Mouse (Mus musculus) olfactory bulb, adult 2 months (tissue): ENCODE data around the gene Fam102a. TPM values are rescaled to one million over a fixed set of nuclear protein-coding genes. Genes with fewer than 3 reads are reported as not detected.

Source experiments
- H3K27ac ChIP-seq: fragments of 200-500 bp; 2 replicates; pipeline ENCODE4 v1.5.1; 2012; ENCODE audit warnings: low read depth, low read length; ENCODE audit not compliant: insufficient read depth
- H3K4me1 ChIP-seq: fragments of 200-500 bp; 2 replicates; pipeline ENCODE4 v1.6.1; 2012; ENCODE audit warnings: low read length; ENCODE audit not compliant: control insufficient read depth, insufficient read depth
- H3K4me3 ChIP-seq: fragments of 200-500 bp; 2 replicates; pipeline ENCODE4 v1.5.1; 2012; ENCODE audit warnings: mild to moderate bottlenecking, low read depth, low read length, moderate library complexity; ENCODE audit not compliant: insufficient read depth
- CTCF ChIP-seq: fragments of 200-500 bp; IDR thresholded peaks from 2 replicates; pipeline ENCODE4 v1.5.1; 2012; ENCODE audit warnings: low read depth, mild to moderate bottlenecking, low read length, moderate library complexity; ENCODE audit not compliant: insufficient read depth
- POLR2A ChIP-seq: fragments of 200-500 bp; IDR thresholded peaks from 2 replicates; pipeline ENCODE4 v1.6.1; 2012; ENCODE audit warnings: mild to moderate bottlenecking, low read depth, low read length, moderate library complexity; ENCODE audit not compliant: insufficient read depth
- WGBS: fragments of 180-500 bp; shearing (Covaris S2); methylation state at CpG from one replicate; pipeline ENCODE4 v1.1.7; 2018; 5-methylcytosine and 5-hydroxymethylcytosine counted together
- polyA plus RNA-seq: library from polyadenylated mRNA; stranded (reverse); fragments of >200 nt; gene quantifications from 2 replicates; pipeline ENCODE4 v1.2.4, GENCODE M21; 2012; ENCODE audit warnings: low replicate concordance; ENCODE audit not compliant: missing spikeins, insufficient read depth, insufficient read length

Gene Fam102a
- polyA plus RNA-seq, 1 experiment: not detected

- H3K4me1 ChIP-seq: no peaks in the 10 kb centered on the region
- TF ChIP-seq CTCF (no peak), POLR2A (no peak)
- 80% methylated on average over 9 of the region's 9 CpGs for WGBS
Measured at GRCm38 (mm10) chr2:32507906-32508305, 27.2 kb upstream of the Fam102a start.

DNA sequence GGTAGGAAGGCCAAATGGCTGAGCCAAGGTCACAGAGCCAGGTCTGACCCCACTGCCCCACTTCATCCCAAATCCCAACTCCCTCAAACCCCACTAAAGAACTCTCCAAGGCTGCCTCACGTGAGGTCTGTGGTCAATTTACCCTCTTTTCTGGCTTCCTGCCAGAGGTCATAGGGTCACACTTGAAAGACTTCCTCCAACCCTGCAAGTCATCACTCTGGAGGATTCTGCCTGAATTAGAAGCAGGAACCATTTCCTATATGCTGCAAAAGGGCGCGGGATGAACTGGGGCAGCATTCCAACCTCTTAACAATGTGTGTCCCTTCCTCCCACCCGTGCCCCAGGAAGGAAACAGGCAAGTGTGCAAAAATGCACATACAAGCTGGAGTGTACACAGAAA is 25.8 kb upstream of the Fam102a start:
- TF ChIP-seq POLR2A (no peak), CTCF (no peak)
- no peaks in the 10 kb centered on the region for H3K4me1 ChIP-seq
- H3K4me3 ChIP-seq: no peak overlapping the region
- H3K27ac ChIP-seq: no peak overlapping the region
- WGBS: 79% methylated on average over 4 of the region's 4 CpGs

More at GRCm38 (mm10) chr2:32507906-32508305, 27.2 kb upstream of the Fam102a start:
- Histone ChIP-seq H3K4me3 (no peak overlapping the region), H3K27ac (no peak overlapping the region)

- no peak overlapping the region for H3K4me3 ChIP-seq
- 65% methylated on average over 8 of the region's 8 CpGs for WGBS
- no peak for TF ChIP-seq CTCF
- H3K4me1 ChIP-seq: no peaks in the 10 kb centered on the region
- H3K27ac ChIP-seq: no peak overlapping the region
Measured at GRCm38 (mm10) chr2:32509896-32510295, 25.2 kb upstream of the Fam102a start.

GRCm38 (mm10) chr2:32512592-32512991 is 22.5 kb upstream of the Fam102a start:
- WGBS: 83% methylated on average over 7 of the region's 7 CpGs
- Histone ChIP-seq H3K27ac (no peak overlapping the region), H3K4me1 (no peaks in the 10 kb centered on the region), H3K4me3 (no peak overlapping the region)
- no peak for TF ChIP-seq CTCF
- TF ChIP-seq POLR2A: no peak

GRCm38 (mm10) chr2:32514335-32514734 is 20.8 kb upstream of the Fam102a start:
- H3K27ac ChIP-seq: no peak overlapping the region
- no peaks in the 10 kb centered on the region for H3K4me1 ChIP-seq
- H3K4me3 ChIP-seq: no peak overlapping the region
- no peak for TF ChIP-seq CTCF
- no peak for TF ChIP-seq POLR2A
- WGBS: 76% methylated on average over 6 of the region's 6 CpGs

DNA sequence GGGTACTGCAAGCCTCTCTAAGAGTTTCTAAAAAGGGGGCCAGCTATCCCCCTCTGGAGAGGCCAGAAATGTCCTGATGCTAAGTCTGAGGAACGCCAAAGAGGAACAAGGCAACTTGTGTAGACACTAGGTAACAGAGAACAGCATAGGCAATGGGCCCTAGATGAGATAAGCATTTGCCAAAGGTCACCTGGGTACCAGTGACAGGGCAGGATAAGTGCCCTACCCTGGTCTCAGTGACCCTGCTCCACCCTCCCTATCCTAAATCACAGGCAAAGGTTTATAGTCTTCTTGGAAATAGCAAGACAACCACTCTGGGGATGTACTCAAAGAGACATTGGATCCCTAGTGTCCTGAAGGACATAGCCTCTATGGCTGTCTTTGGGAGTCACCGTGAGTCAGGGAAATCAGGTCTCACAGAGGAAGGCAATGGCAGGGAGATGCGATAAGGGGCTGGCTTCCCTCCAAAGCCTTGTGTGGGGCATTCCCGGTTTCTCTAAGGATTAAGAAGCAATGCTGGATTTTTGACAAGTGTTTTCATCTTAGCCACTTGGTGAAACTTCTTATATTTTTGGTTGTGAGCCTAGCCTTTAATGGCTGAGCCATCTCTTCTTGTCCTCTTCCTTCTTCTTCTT is 17.8 kb upstream of the Fam102a start:
- H3K4me3 ChIP-seq: no peak overlapping the region
- no peaks in the 10 kb centered on the region for H3K4me1 ChIP-seq
- WGBS: 79% methylated on average over 4 of the region's 4 CpGs
- TF ChIP-seq POLR2A: no peak
- no peak for TF ChIP-seq CTCF
- no peak overlapping the region for H3K27ac ChIP-seq

- Histone ChIP-seq H3K4me1 (no peaks in the 10 kb centered on the region), H3K4me3 (no peak overlapping the region), H3K27ac (no peak overlapping the region)
- 80% methylated on average over 8 of the region's 8 CpGs for WGBS
- no peak for TF ChIP-seq CTCF
- no peak for TF ChIP-seq POLR2A
Measured at GRCm38 (mm10) chr2:32520034-32520990, 14.8 kb upstream of the Fam102a start.

GRCm38 (mm10) chr2:32524536-32525031 is 10.5 kb upstream of the Fam102a start:
- 92% methylated on average over 13 of the region's 13 CpGs for WGBS
- no peaks in the 10 kb centered on the region for H3K4me1 ChIP-seq
- H3K27ac ChIP-seq: no peak overlapping the region
- no peak overlapping the region for H3K4me3 ChIP-seq
- TF ChIP-seq POLR2A: no peak
- TF ChIP-seq CTCF: no peak

GRCm38 (mm10) chr2:32525816-32526215 is 9.3 kb upstream of the Fam102a start:
- 96% methylated on average over 12 of the region's 12 CpGs for WGBS
- Histone ChIP-seq H3K4me1 (no peaks in the 10 kb centered on the region), H3K4me3 (no peak overlapping the region), H3K27ac (no peak overlapping the region)
- TF ChIP-seq CTCF: no peak
- no peak for TF ChIP-seq POLR2A
